Comparison of ENCODE assay signal across 8 mouse cellular contexts in the genomic region with DNA sequence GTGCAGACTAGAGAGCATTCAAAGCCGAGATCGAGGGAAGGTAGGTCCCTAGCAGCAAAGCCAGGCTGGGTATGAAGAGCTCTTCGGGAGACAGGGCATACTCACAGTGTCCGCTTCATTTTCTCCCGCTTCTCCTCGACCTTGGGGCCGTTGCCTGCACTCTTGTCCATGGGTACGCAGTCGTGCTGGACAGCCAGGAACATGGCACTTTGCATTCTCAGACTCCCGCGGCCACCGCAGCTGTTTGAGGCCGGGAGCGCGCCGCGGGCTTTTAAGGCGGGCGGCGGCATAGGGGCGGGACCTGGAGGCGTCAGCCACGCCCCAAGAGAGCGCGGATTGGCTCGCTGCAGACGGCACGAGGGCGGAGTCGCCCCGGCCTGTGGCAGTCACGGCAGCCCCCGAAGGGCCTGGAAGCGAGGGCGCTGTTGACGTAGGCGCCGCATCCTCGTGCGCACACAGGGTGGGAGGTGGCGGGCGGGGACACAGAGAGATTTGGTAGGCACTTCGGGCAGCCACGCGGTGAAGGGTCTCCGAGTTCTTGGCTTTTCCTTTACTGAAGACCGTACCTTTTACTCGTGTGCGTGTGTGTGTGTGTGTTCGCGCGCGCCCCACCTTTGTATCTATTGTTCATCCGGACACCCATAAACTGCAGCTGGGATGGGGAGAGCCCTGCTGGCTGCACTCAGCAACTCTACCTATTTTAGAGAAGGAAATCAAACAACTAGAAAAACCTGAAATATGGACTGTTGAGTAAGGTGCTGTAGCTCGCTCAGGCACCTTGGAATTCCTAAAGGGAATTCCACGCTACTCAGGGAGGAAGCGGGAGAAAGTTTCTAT. TPM values are rescaled to one million over a fixed set of nuclear protein-coding genes. Genes with fewer than 3 reads are reported as not detected.
DNase-seq lines count a peak whose midpoint lies in the region; ATAC-seq lines count a peak whose summit lies in the region.

A gene (minus strand): TSS at position 258 of the 837 bp plus-strand sequence.

- WGBS in hindbrain, embryonic 13.5 days = under 1% methylated on average over 57 of the region's 57 CpGs

- peak; percentile 99 for ATAC-seq in hindbrain, embryonic 13.5 days (ENCODE audit: low FRiP score)

- peak within 1 kb of the TSS; percentile 89 for H3K9ac ChIP-seq in hindbrain, embryonic 13.5 days

- H3K9me3 ChIP-seq in hindbrain, embryonic 13.5 days = no peaks in the 10 kb centered on the region

- H3K27ac ChIP-seq in hindbrain, embryonic 13.5 days = peak within 1 kb of the TSS; percentile 92

- H3K36me3 ChIP-seq in hindbrain, embryonic 13.5 days = peaks cover 18% of the 10 kb centered on the region

- peak; percentile 97 for DNase-seq in Muller cell, postnatal 12 days (ENCODE audit: inconsistent ontology term)
- peak; percentile 96 for DNase-seq in cerebellum, adult 9-11 months
- DNase-seq in frontal cortex, postnatal 10 days (ENCODE audit: low spot score in 2 of 2) = peak; percentile 94 to 97
- DNase-seq in layer of hippocampus, postnatal 25 days (ENCODE audit: extremely low spot score in 1 of 2, low spot score in 1 of 2) = peak; percentile 93 to 95
- DNase-seq in lung, postnatal 25 days (ENCODE audit: low spot score) = peak; percentile 94
- peak; percentile 97 for DNase-seq in retina, embryonic 14.5 days (ENCODE audit: low spot score)
- peak; percentile 97 for DNase-seq in thymus, postnatal 4 days

- peak within 1 kb of the TSS; percentile 92 for H3K4me2 ChIP-seq in hindbrain, embryonic 13.5 days

- H3K4me1 ChIP-seq in hindbrain, embryonic 13.5 days (replicated peaks) = peaks cover 34% of the 10 kb centered on the region

- peak within 1 kb of the TSS; percentile 75 for H3K4me3 ChIP-seq in hindbrain, embryonic 13.5 days

- no peaks in the 10 kb centered on the region for H3K27me3 ChIP-seq in hindbrain, embryonic 13.5 days

RNA-seq across cellular contexts. Expression of the gene that starts here (rescaled TPM):
- polyA plus RNA-seq in hindbrain, embryonic 13.5 days (2015; fragmentation: Nextera tagmentation; extraction: Ambion mirVana) = 132 and 135 TPM in 2 replicates
- 10 to 100 TPM; 39.6 to 39.8 TPM for total RNA-seq in layer of hippocampus, postnatal 25 days (2021)

Comparison
In these comparisons a context has a peak if more than half of its experiments do, and no peak if none do; other contexts are left out.
1. Peak in every context shown above with its lines: DNase-seq, ATAC-seq, H3K4me3 ChIP-seq and H3K27ac ChIP-seq.